Mouse (Mus musculus) hindbrain, postnatal 0 days (tissue): ENCODE results near the gene Stk11ip. TPM values are rescaled to one million over a fixed set of nuclear protein-coding genes. Genes with fewer than 3 reads are reported as not detected.

Experiments
- ATAC-seq: fragments of 200-750 bp; cut with Nextera tagmentation; 2 replicates; pipeline ENCODE4 v1.8.0; 2017; ENCODE audit warnings: mild to moderate bottlenecking, moderate TSS enrichment, moderate library complexity
- DNase-seq: peaks from one replicate; pipeline ENCODE4 v3.0.0-alpha.2; 2015; ENCODE audit warnings: low spot score
- H3K27ac ChIP-seq: fragments of 300-500 bp; sonication (generic); 2 replicates; pipeline ENCODE4 v1.5.1; 2014; ENCODE audit warnings: mild to moderate bottlenecking
- H3K27me3 ChIP-seq: fragments of 300-500 bp; sonication (generic); 2 replicates; pipeline ENCODE4 v1.6.1; 2014; ENCODE audit warnings: low read length, mixed read lengths; ENCODE audit not compliant: insufficient read depth
- H3K36me3 ChIP-seq: fragments of 300-500 bp; sonication (generic); 2 replicates; pipeline ENCODE4 v1.6.1; 2014; ENCODE audit warnings: low read length, mixed read lengths; ENCODE audit not compliant: insufficient read depth
- H3K4me1 ChIP-seq: fragments of 300-500 bp; sonication (generic); 2 replicates; pipeline ENCODE4 v1.6.1; 2014; ENCODE audit warnings: antibody characterized with exemption, low read length, mixed read lengths; ENCODE audit not compliant: insufficient read depth
- H3K4me2 ChIP-seq: fragments of 300-500 bp; sonication (generic); 2 replicates; pipeline ENCODE4 v1.6.1; 2014; ENCODE audit warnings: low read depth, mild to moderate bottlenecking, low read length, moderate library complexity, mixed read lengths
- H3K4me3 ChIP-seq: fragments of 300-500 bp; sonication (generic); 2 replicates; pipeline ENCODE4 v1.5.1; 2014; ENCODE audit warnings: low read length
- H3K9ac ChIP-seq: fragments of 300-500 bp; sonication (generic); replicated peaks from 2 replicates; pipeline ENCODE4 v1.6.1; 2014; ENCODE audit warnings: mild to moderate bottlenecking, low read length, moderate library complexity, mixed read lengths
- H3K9me3 ChIP-seq: fragments of 300-500 bp; sonication (generic); 2 replicates; pipeline ENCODE4 v1.6.1; 2016; ENCODE audit warnings: low read length, mixed read lengths
- CTCF ChIP-seq: IDR thresholded peaks from 2 replicates; pipeline ENCODE4 v1.5.1; 2016; ENCODE audit warnings: antibody characterized with exemption, control low read depth, low read depth
- WGBS: fragments of 180-500 bp; shearing (Covaris S2); extraction: QIAGEN DNeasy Blood & Tissue Kit; methylation state at CpG from one replicate; pipeline ENCODE4 v1.1.7; 2014; 5-methylcytosine and 5-hydroxymethylcytosine counted together
- polyA plus RNA-seq: library from polyadenylated mRNA; unstranded; fragments of >200 nt; fragmentation: Nextera tagmentation; extraction: Ambion mirVana; gene quantifications from 2 replicates; pipeline ENCODE4 v1.2.1, GENCODE M21; 2015
- total RNA-seq: library from RNA; depleted of rRNA; stranded (reverse); fragments of >200 nt; gene quantifications from 2 replicates; pipeline ENCODE4 v1.2.3, GENCODE M21; 2014

Gene Stk11ip
- total and polyA plus RNA-seq, 2 experiments from 2014 or later: 14.0 to 46.9 TPM

DNA sequence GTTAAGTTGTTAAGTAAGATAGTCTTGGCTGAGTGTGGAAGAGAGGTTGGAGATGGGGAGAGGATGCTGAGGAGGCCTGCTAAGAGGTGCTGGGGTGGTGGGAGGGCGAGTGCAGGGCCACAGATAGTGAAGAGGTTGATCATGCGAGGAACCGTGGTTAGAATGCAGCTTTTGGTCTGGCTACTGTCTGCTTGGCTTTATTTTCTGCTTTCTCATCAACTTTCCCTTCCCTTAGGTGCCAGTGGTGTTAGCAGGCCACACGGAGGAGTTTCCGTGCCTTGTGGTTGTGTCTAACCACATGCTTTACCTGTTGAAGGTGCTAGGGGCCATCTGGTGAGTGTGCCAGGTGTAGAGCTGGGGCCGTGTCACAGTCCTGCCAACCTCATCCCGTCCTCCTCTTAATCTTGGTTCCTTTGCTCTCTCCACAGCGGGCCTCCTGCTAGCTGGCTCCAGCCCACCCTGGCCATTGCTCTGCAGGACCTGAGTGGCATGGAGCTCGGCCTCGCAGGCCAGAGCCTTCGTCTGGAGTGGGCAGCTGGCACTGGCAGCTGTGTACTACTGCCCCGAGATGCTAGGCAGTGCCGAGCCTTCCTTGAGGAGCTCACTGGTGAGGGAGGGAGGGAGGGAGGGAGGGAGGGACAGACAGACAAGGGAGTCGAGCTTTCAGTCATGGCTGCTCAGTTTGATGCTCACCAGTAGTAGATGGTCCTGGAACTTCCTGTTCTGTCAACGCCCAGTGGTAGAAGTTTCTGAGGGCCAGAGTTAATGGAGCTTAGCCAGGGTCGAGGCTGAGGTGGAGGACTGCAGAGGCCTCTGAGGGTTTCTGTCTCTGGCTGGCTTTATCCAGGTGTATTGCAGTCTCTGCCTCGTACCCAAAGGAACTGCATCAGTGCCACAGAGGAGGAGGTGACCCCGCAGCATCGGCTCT, 12.3 kb downstream of the Stk11ip start:
- H3K27me3 ChIP-seq: no peaks in the 10 kb centered on the region
- H3K4me3 ChIP-seq: no peak overlapping the region
- no peak overlapping the region for H3K9ac ChIP-seq
- 87% methylated on average over 19 of the region's 19 CpGs for WGBS
- H3K27ac ChIP-seq: no peak overlapping the region
- no peak overlapping the region for H3K4me2 ChIP-seq
- no peaks in the 10 kb centered on the region for H3K9me3 ChIP-seq
- H3K4me1 ChIP-seq: no peaks in the 10 kb centered on the region
- no peak for TF ChIP-seq CTCF
- ATAC-seq (no peak), DNase-seq (no peak)
- H3K36me3 ChIP-seq: peaks cover 57% of the 10 kb centered on the region; the same call in 1 of the 2 replicates

DNA sequence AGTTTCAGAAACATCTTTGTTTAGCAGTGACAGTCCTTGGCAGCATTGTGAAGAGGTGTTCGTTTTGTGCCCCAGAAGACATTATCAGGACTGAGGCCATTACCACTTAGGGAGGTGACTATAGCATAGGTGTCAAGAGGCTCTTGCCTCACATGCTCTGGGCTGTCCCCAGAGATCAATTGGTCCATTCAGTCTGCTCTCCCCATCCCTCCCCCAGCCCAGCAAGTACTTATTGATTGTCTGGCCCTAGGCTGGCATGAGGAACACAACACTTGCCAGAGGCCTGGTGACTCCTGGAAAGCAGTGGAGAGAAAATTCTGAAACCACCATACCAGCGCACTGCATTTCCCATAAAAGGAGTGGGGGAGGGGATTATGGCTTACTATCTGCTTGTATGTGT, 16.3 kb downstream of the Stk11ip start:
- no peaks in the 10 kb centered on the region for H3K4me1 ChIP-seq
- H3K9ac ChIP-seq: no peak overlapping the region
- TF ChIP-seq CTCF: no peak
- H3K4me2 ChIP-seq: no peak overlapping the region
- H3K4me3 ChIP-seq: no peak overlapping the region
- no peaks in the 10 kb centered on the region for H3K27me3 ChIP-seq
- H3K9me3 ChIP-seq: no peaks in the 10 kb centered on the region
- DNase-seq (no peak), ATAC-seq (no peak)
- H3K27ac ChIP-seq: no peak overlapping the region
- 80% methylated on average over 2 of the region's 2 CpGs for WGBS
- peaks cover 29% of the 10 kb centered on the region; the same call in 1 of the 2 replicates for H3K36me3 ChIP-seq

DNA sequence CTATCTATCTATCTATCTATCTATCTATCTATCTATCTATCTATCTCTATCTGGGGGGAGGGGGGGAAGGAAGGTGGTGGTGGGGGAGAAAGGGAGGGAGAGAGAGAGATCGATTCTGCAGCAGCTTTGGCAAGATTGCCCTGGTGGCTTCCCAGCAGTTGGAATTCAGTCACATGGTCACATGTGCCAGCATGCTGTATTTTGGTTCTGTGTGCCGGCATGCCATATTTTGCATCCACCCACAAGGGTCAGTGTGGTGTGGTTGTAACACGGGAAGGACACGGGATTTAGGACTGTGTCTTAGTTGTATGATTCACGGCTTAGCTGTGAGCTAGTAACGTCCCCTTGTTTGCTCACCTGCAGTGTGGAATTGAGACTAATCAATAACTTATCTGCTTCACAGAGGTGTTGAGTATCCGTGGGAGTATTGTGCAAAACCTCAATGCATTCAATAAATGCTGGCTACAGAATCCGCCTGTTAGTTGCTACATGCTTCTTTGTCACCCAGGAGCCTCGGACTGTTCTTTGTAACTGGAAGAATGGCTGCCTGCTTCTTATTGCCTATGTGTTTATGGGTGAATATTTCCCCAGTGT, 17.4 kb downstream of the Stk11ip start:
- Histone ChIP-seq H3K4me1 (no peaks in the 10 kb centered on the region), H3K4me2 (no peak overlapping the region), H3K27ac (no peak overlapping the region), H3K36me3 (peaks cover 25% of the 10 kb centered on the region; the same call in 1 of the 2 replicates), H3K9me3 (no peaks in the 10 kb centered on the region), H3K4me3 (no peak overlapping the region), H3K27me3 (no peaks in the 10 kb centered on the region), H3K9ac (no peak overlapping the region)
- DNase-seq (no peak), ATAC-seq (no peak)
- 80% methylated on average over 9 of the region's 9 CpGs for WGBS
- TF ChIP-seq CTCF: no peak

DNA sequence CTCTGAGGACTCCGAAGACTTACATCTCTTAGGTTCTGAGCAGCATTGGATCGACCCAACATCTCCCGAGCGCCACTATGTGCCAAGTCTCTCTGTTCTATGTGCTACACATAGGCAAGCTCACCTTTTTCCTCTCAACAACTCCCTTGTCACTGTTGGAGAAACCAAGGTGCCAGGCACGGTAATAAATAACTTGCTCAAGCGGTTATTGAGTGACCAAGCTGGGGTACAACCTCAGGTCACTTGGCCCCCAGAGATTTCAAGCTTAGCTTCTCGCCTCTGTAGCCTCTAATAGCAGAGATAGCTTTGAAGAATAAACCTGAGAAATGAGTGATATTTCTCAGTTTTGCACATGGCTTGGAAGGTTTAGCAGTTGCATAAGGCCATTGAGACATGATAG, 20.2 kb downstream of the Stk11ip start:
- H3K4me1 ChIP-seq: peaks cover under 1% of the 10 kb centered on the region; the same call in 1 of the 2 replicates
- no peak overlapping the region for H3K27ac ChIP-seq
- peaks cover 6% of the 10 kb centered on the region; the same call in 1 of the 2 replicates for H3K36me3 ChIP-seq
- H3K9me3 ChIP-seq: no peaks in the 10 kb centered on the region
- H3K9ac ChIP-seq: no peak overlapping the region
- no peak overlapping the region for H3K4me3 ChIP-seq
- DNase-seq (no peak), ATAC-seq (no peak)
- no peaks in the 10 kb centered on the region for H3K27me3 ChIP-seq
- no peak for TF ChIP-seq CTCF
- no peak overlapping the region for H3K4me2 ChIP-seq
- WGBS: 93% methylated on average over 7 of the region's 7 CpGs

DNA sequence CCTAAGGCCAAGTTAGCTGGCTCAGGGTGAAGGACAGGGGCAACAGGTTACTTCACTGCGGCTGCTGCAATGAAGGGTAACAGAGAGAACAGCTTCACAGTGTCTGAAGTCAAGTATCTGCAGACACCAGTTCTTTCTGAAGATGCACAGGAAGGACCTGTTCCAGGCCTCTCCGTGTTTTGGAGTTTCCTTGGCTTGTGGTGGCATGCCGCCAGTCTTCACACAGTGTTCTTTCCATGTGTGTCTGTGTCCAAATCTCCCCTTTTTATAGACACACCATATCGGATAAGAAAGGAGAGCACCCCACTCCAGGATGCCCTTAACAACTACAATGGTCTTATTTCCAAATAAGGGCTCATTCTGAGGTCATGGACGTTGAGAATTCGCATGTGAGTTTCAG, 23.0 kb downstream of the Stk11ip start:
- Histone ChIP-seq H3K9me3 (no peaks in the 10 kb centered on the region), H3K4me3 (no peak overlapping the region), H3K36me3 (no peaks in the 10 kb centered on the region), H3K9ac (no peak overlapping the region), H3K27me3 (no peaks in the 10 kb centered on the region), H3K4me2 (no peak overlapping the region), H3K27ac (no peak overlapping the region), H3K4me1 (peaks cover 9% of the 10 kb centered on the region)
- no peak for TF ChIP-seq CTCF
- WGBS: 89% methylated on average over 6 of the region's 6 CpGs
- DNase-seq: no peak
- no peak for ATAC-seq

DNA sequence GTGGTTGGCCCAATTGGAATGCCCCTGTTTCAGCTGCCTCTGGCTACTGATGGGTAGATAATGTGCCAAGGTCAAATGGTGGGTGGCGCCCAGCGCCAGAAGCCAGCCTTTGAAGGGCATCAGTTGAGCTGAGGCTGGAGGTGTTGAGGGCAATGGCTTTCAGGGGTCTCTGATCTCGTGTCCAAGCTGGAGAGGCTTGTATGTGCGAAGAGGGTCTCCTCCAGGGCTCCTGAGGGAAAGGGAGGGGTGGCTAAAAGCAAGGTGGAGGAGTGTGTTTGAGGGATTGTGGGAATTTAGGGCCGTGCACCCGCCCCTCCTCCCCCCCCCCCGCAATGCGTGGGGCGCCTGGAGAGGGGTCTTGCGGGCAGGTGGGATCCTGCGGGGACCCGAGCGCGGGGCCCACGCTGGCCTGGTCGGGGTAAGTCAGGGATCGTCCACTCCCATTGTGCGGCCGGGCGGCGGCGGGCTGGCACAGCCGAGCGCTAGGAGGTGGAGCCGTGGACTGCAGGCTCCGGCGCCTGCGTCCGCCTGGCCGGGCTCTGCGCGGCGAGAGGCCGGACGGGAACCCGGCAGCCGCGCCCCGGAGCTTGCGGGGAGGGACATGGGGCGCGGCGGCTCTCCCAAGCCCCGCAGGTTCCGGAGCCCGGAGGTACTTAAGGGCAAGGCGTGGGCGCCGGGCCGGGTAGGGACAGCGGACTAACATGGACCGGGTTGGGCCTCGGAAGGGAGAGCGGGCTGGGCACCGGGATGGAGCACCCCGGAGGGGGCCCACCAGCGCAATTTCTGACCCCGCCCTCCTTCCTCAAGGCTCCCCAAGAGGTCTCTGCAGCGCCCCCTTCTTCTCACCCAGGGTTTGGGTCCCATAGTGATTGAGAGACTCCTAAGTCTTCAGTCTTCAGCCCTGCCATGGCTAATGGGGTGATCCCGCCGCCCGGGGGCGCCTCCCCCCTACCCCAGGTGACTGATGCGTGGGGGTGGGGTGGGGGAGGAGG, 24.9 kb downstream of the Stk11ip start, which contains the start of gene Slc4a3:
TSS of gene Slc4a3 (plus strand) at position 302 of the 992 bp plus-strand sequence.
- Histone ChIP-seq H3K9me3 (no peaks in the 10 kb centered on the region), H3K4me1 (peaks cover 9% of the 10 kb centered on the region), H3K27ac (peak within 1 kb of the TSS; percentile 83), H3K9ac (peak within 1 kb of the TSS; percentile 95), H3K36me3 (no peaks in the 10 kb centered on the region), H3K4me3 (peak within 1 kb of the TSS; percentile 76), H3K27me3 (no peaks in the 10 kb centered on the region), H3K4me2 (peak within 1 kb of the TSS; percentile 81)
- TF ChIP-seq CTCF: peak; percentile 49
- ATAC-seq (peak; percentile 87), DNase-seq (peak; percentile 77)
- WGBS: 2% methylated on average over 48 of the region's 64 CpGs
